Mouse (Mus musculus): Measurements from ENCODE around the gene Sdad1. TPM values are rescaled to one million over a fixed set of nuclear protein-coding genes. Genes with fewer than 3 reads are reported as not detected.

Sdad1 gene
- polyA plus RNA-seq, 1 experiment = 10.2 TPM

- peaks cover 18% of the 10 kb centered on the region for H3K4me1 ChIP-seq (ENCODE audit: control insufficient read depth, insufficient read depth, low read length)
- H3K27ac ChIP-seq (ENCODE audit: insufficient read depth, low read depth, low read length) = peak overlapping the region; percentile 71
- TF ChIP-seq POLR2A (IDR thresholded peaks at IDR 0.05; ENCODE audit: borderline replicate concordance, low read depth, low read length) (no peak), CTCF (IDR thresholded peaks at IDR 0.05; ENCODE audit: low read depth, low read length) (no peak)
- H3K4me3 ChIP-seq (ENCODE audit: insufficient read depth, low read length) = no peak overlapping the region
These were observed 31.2 kb downstream of the Sdad1 start for GRCm38 (mm10) chr5:92278942-92279537.

GRCm38 (mm10) chr5:92277437-92278394 lies 32.6 kb downstream of the Sdad1 start, which contains the start of gene Naaa:
Gene Naaa, minus strand, starts transcription at chr5:92278170.
- peak within 1 kb of the TSS; percentile 31 for H3K27ac ChIP-seq (ENCODE audit: insufficient read depth, low read depth, low read length)

GRCm38 (mm10) chr5:92270496-92270895 lies 39.8 kb downstream of the Sdad1 start:
- Histone ChIP-seq H3K27ac (ENCODE audit: insufficient read depth, low read depth, low read length) (no peak overlapping the region), H3K4me1 (ENCODE audit: control insufficient read depth, insufficient read depth, low read length) (peaks cover 12% of the 10 kb centered on the region), H3K4me3 (ENCODE audit: insufficient read depth, low read length) (no peak overlapping the region)
- TF ChIP-seq CTCF (IDR thresholded peaks at IDR 0.05; ENCODE audit: low read depth, low read length) (no peak), POLR2A (IDR thresholded peaks at IDR 0.05; ENCODE audit: borderline replicate concordance, low read depth, low read length) (no peak)

More at GRCm38 (mm10) chr5:92277437-92278394, 32.6 kb downstream of the Sdad1 start, which contains the start of gene Naaa:
- peaks cover 18% of the 10 kb centered on the region for H3K4me1 ChIP-seq (ENCODE audit: control insufficient read depth, insufficient read depth, low read length)
- H3K4me3 ChIP-seq (ENCODE audit: insufficient read depth, low read length) = peak within 1 kb of the TSS; percentile 63
- TF ChIP-seq CTCF (IDR thresholded peaks at IDR 0.05; ENCODE audit: low read depth, low read length) (no peak), POLR2A (IDR thresholded peaks at IDR 0.05; ENCODE audit: borderline replicate concordance, low read depth, low read length) (no peak)

- no peak overlapping the region for H3K27ac ChIP-seq (ENCODE audit: insufficient read depth, low read depth, low read length)
- TF ChIP-seq POLR2A (IDR thresholded peaks at IDR 0.05; ENCODE audit: borderline replicate concordance, low read depth, low read length) (no peak), CTCF (IDR thresholded peaks at IDR 0.05; ENCODE audit: low read depth, low read length) (no peak)
- no peak overlapping the region for H3K4me3 ChIP-seq (ENCODE audit: insufficient read depth, low read length)
- peaks cover 4% of the 10 kb centered on the region for H3K4me1 ChIP-seq (ENCODE audit: control insufficient read depth, insufficient read depth, low read length)
These were observed 46.4 kb downstream of the Sdad1 start for GRCm38 (mm10) chr5:92263761-92264359.

GRCm38 (mm10) chr5:92262646-92263045 lies 47.6 kb downstream of the Sdad1 start:
- Histone ChIP-seq H3K4me1 (ENCODE audit: control insufficient read depth, insufficient read depth, low read length) (peaks cover 4% of the 10 kb centered on the region), H3K4me3 (ENCODE audit: insufficient read depth, low read length) (no peak overlapping the region), H3K27ac (ENCODE audit: insufficient read depth, low read depth, low read length) (no peak overlapping the region)
- no peak for TF ChIP-seq CTCF (IDR thresholded peaks at IDR 0.05; ENCODE audit: low read depth, low read length)
- TF ChIP-seq POLR2A (IDR thresholded peaks at IDR 0.05; ENCODE audit: borderline replicate concordance, low read depth, low read length) = no peak

GRCm38 (mm10) chr5:92256218-92256617 lies 54.1 kb downstream of the Sdad1 start, which contains the start of gene Ppef2:
Gene Ppef2, minus strand, starts transcription at chr5:92256278.
- H3K4me3 ChIP-seq (ENCODE audit: insufficient read depth, low read length) = no peak within 1 kb of the TSS
- H3K4me1 ChIP-seq (ENCODE audit: control insufficient read depth, insufficient read depth, low read length) = peaks cover 13% of the 10 kb centered on the region
- TF ChIP-seq POLR2A (IDR thresholded peaks at IDR 0.05; ENCODE audit: borderline replicate concordance, low read depth, low read length) (no peak), CTCF (IDR thresholded peaks at IDR 0.05; ENCODE audit: low read depth, low read length) (no peak)
- H3K27ac ChIP-seq (ENCODE audit: insufficient read depth, low read depth, low read length) = no peak within 1 kb of the TSS

- no peak overlapping the region for H3K27ac ChIP-seq (ENCODE audit: insufficient read depth, low read depth, low read length)
- no peak for TF ChIP-seq POLR2A (IDR thresholded peaks at IDR 0.05; ENCODE audit: borderline replicate concordance, low read depth, low read length)
- no peak for TF ChIP-seq CTCF (IDR thresholded peaks at IDR 0.05; ENCODE audit: low read depth, low read length)
- peaks cover 13% of the 10 kb centered on the region for H3K4me1 ChIP-seq (ENCODE audit: control insufficient read depth, insufficient read depth, low read length)
- no peak overlapping the region for H3K4me3 ChIP-seq (ENCODE audit: insufficient read depth, low read length)
These were observed 55.8 kb downstream of the Sdad1 start for GRCm38 (mm10) chr5:92254476-92254875.

GRCm38 (mm10) chr5:92252797-92253343 lies 57.4 kb downstream of the Sdad1 start:
- peaks cover 13% of the 10 kb centered on the region for H3K4me1 ChIP-seq (ENCODE audit: control insufficient read depth, insufficient read depth, low read length)
- H3K27ac ChIP-seq (ENCODE audit: insufficient read depth, low read depth, low read length) = no peak overlapping the region
- TF ChIP-seq CTCF (IDR thresholded peaks at IDR 0.05; ENCODE audit: low read depth, low read length) (no peak), POLR2A (IDR thresholded peaks at IDR 0.05; ENCODE audit: borderline replicate concordance, low read depth, low read length) (no peak)
- no peak overlapping the region for H3K4me3 ChIP-seq (ENCODE audit: insufficient read depth, low read length)

- no peak for TF ChIP-seq CTCF (IDR thresholded peaks at IDR 0.05; ENCODE audit: low read depth, low read length)
- TF ChIP-seq POLR2A (IDR thresholded peaks at IDR 0.05; ENCODE audit: borderline replicate concordance, low read depth, low read length) = no peak
- Histone ChIP-seq H3K4me3 (ENCODE audit: insufficient read depth, low read length) (no peak overlapping the region), H3K4me1 (ENCODE audit: control insufficient read depth, insufficient read depth, low read length) (peaks cover 13% of the 10 kb centered on the region), H3K27ac (ENCODE audit: insufficient read depth, low read depth, low read length) (no peak overlapping the region)
These were observed 58.2 kb downstream of the Sdad1 start for GRCm38 (mm10) chr5:92252031-92252430.

Data from bone marrow macrophage, adult 2 months (primary cell).